Mouse (Mus musculus): Measurements from ENCODE around the gene Mapkapk3.

DNA sequence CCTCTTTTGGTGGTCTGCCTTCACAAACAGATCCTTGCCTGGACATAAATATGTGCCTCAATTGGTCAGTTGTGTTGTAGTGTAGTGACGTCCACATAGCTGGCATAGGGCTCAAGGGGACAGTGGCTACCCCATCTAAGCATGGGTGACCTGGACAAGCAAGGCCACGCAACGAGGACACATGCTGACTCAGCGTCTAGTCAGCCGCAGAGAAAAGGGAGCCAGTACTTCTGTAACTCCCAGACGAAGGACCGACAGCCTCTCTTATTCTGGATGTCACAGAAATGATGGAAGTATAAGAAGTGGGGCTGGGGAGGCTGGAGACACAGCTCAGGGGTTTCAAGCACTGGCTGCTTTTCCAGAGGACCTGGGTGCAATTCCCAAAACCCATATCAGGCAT is 12.1 kb downstream of the Mapkapk3 start:
- TF ChIP-seq CTCF (IDR thresholded peaks at IDR 0.05; ENCODE audit: low read depth, low read length), result no peak
- TF ChIP-seq POLR2A (IDR thresholded peaks at IDR 0.05; ENCODE audit: extremely low read depth, insufficient read depth, low read length), result no peak
